Mouse (Mus musculus): ENCODE data around the gene Prnp. TPM values are rescaled to one million over a fixed set of nuclear protein-coding genes. Genes with fewer than 3 reads are reported as not detected.

Gene Prnp
- polyA plus RNA-seq, 1 experiment from 2014 or later: 16.6 TPM

GRCm38 (mm10) chr2:131910847-131911246 lies 1.1 kb downstream of the Prnp start:
- no peak for ATAC-seq (ENCODE audit: insufficient number of reproducible peaks, low FRiP score, low TSS enrichment, low read depth)
- no peak for DNase-seq (ENCODE audit: low spot score)
- Histone ChIP-seq H3K9me3 (ENCODE audit: control insufficient read depth, low read length) (no peaks in the 10 kb centered on the region), H3K4me1 (ENCODE audit: control insufficient read depth, insufficient read depth, low read length) (peaks cover 2% of the 10 kb centered on the region; the same call in 1 of the 2 replicates), H3K4me2 (ENCODE audit: low read depth, severe bottlenecking) (peak overlapping the region; percentile 8; the same call in 1 of the 2 replicates), H3K36me3 (ENCODE audit: control insufficient read depth, insufficient read depth, low read length) (no peaks in the 10 kb centered on the region), H3K27ac (replicated peaks; ENCODE audit: low read depth, low read length) (no peak overlapping the region), H3K4me3 (ENCODE audit: low read depth, low read length) (0 out of 2 replicates have a peak overlapping the region, but pooled peaks have one; percentile 52), H3K27me3 (ENCODE audit: control insufficient read depth, insufficient read depth, low read length) (no peaks in the 10 kb centered on the region), H3K9ac (ENCODE audit: low read length) (no peak overlapping the region)
- 39% methylated on average over 2 of the region's 2 CpGs for WGBS

DNA sequence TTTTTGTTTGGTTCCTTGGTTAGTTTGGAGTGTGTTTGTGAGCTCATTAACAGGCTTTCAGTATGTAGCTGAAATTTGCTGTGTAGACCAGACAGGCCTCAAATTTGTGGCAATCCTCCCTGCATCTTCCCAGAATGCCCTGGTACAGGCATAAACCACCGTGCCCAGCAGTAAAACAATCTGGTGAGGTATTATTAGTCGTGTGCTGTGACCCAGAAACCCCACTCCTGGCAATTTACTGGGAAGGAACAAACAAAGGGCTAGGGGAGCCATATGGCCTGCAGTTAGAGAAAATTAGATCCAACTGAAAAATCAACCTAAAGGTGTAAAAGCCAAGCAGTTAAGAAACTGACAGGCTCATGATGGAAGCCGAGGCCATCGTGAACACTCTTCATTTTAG lies 1.6 kb downstream of the Prnp start:
- H3K27ac ChIP-seq (replicated peaks; ENCODE audit: low read depth, low read length): no peak overlapping the region
- H3K36me3 ChIP-seq (ENCODE audit: control insufficient read depth, insufficient read depth, low read length): no peaks in the 10 kb centered on the region
- DNase-seq (ENCODE audit: low spot score): no peak
- H3K9me3 ChIP-seq (ENCODE audit: control insufficient read depth, low read length): no peaks in the 10 kb centered on the region
- no peak overlapping the region for H3K4me2 ChIP-seq (ENCODE audit: low read depth, severe bottlenecking)
- no peak overlapping the region for H3K4me3 ChIP-seq (ENCODE audit: low read depth, low read length)
- peaks cover 2% of the 10 kb centered on the region; the same call in 1 of the 2 replicates for H3K4me1 ChIP-seq (ENCODE audit: control insufficient read depth, insufficient read depth, low read length)
- H3K27me3 ChIP-seq (ENCODE audit: control insufficient read depth, insufficient read depth, low read length): no peaks in the 10 kb centered on the region
- no peak for ATAC-seq (ENCODE audit: insufficient number of reproducible peaks, low FRiP score, low TSS enrichment, low read depth)
- WGBS: 17% methylated on average over 4 of the region's 4 CpGs
- no peak overlapping the region for H3K9ac ChIP-seq (ENCODE audit: low read length)

DNA sequence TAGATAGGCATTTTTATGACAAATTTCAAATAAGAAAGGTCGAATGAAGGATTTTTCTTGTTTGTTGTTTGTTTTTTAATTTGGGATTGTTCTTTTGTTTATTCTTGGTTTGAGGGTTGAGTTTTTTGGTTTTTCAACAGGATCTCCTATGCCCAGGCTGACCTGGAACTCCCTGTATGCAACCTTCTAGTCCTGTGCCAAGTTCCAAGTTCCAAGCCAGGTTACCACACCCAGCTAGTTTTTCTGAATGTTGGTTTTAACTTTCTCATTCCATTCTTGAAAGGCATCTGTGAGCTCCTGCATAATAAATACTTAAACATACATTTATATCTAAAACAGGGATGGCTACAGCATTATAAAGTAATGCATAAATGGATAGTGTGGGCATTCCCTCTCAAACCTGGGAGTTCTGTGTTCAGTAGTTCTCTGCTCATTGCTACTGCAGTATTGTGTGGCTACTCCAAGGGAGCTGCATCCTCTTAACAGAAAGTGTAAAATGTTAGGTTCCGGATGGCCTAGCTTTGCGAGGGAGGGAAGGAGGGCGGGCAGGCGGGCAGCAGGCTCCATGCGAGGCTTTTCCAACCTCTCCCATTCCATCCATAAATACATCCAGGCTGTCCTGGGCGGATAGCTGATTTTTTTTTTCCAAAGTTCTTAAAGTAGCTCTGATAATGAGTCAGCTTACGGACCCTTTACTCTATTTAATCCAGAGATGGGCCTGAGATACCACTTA lies 3.0 kb downstream of the Prnp start:
- no peaks in the 10 kb centered on the region for H3K36me3 ChIP-seq (ENCODE audit: control insufficient read depth, insufficient read depth, low read length)
- H3K4me1 ChIP-seq (ENCODE audit: control insufficient read depth, insufficient read depth, low read length): peaks cover 2% of the 10 kb centered on the region; the same call in 1 of the 2 replicates
- DNase-seq (ENCODE audit: low spot score) (no peak), ATAC-seq (ENCODE audit: insufficient number of reproducible peaks, low FRiP score, low TSS enrichment, low read depth) (no peak)
- 74% methylated on average over 8 of the region's 8 CpGs for WGBS
- no peak overlapping the region for H3K27ac ChIP-seq (replicated peaks; ENCODE audit: low read depth, low read length)
- H3K9ac ChIP-seq (ENCODE audit: low read length): no peak overlapping the region
- no peak overlapping the region for H3K4me3 ChIP-seq (ENCODE audit: low read depth, low read length)
- H3K9me3 ChIP-seq (ENCODE audit: control insufficient read depth, low read length): no peaks in the 10 kb centered on the region
- no peak overlapping the region for H3K4me2 ChIP-seq (ENCODE audit: low read depth, severe bottlenecking)
- no peaks in the 10 kb centered on the region for H3K27me3 ChIP-seq (ENCODE audit: control insufficient read depth, insufficient read depth, low read length)

DNA sequence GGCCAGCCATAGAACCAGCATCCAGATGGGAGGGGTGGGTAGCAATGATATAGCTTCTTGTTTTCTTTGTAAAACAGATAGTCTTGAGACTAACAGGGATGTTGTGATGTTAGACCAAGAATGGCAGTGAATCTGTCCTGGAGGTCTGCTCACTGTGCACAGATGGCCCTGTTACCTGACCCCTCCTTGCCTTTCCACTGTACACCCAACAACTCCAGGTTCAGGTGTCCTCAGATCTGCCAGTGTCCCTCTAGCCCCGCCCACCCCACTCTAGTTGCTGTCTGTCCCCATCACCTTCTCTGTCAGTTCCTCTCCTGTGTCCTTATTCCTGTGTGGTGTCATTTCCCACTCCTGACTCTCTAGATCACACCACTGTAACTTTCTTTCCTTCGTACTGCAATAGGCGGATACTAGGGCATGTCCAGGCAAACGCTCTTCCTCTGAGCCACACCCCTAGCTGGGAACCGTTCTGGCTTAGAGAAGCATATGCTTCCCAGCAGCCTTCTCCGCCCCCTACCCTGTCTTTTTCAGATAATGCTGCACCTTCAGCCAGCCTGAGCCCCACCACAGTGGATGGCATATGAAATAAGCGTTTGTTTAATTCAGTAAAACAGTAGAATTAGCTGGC lies 22.7 kb downstream of the Prnp start:
- Histone ChIP-seq H3K36me3 (ENCODE audit: control insufficient read depth, insufficient read depth, low read length) (no peaks in the 10 kb centered on the region), H3K4me1 (ENCODE audit: control insufficient read depth, insufficient read depth, low read length) (no peaks in the 10 kb centered on the region), H3K9ac (ENCODE audit: low read length) (no peak overlapping the region), H3K27me3 (ENCODE audit: control insufficient read depth, insufficient read depth, low read length) (no peaks in the 10 kb centered on the region), H3K4me2 (ENCODE audit: low read depth, severe bottlenecking) (no peak overlapping the region), H3K4me3 (ENCODE audit: low read depth, low read length) (no peak overlapping the region), H3K27ac (replicated peaks; ENCODE audit: low read depth, low read length) (no peak overlapping the region), H3K9me3 (ENCODE audit: control insufficient read depth, low read length) (no peaks in the 10 kb centered on the region)
- 80% methylated on average over 7 of the region's 7 CpGs for WGBS
- no peak for ATAC-seq (ENCODE audit: insufficient number of reproducible peaks, low FRiP score, low TSS enrichment, low read depth)
- no peak for DNase-seq (ENCODE audit: low spot score)

- Histone ChIP-seq H3K4me3 (ENCODE audit: low read depth, low read length) (no peak overlapping the region), H3K9ac (ENCODE audit: low read length) (no peak overlapping the region; the same call in 1 of the 2 replicates), H3K4me1 (ENCODE audit: control insufficient read depth, insufficient read depth, low read length) (no peaks in the 10 kb centered on the region), H3K4me2 (ENCODE audit: low read depth, severe bottlenecking) (no peak overlapping the region), H3K27me3 (ENCODE audit: control insufficient read depth, insufficient read depth, low read length) (no peaks in the 10 kb centered on the region), H3K9me3 (ENCODE audit: control insufficient read depth, low read length) (no peaks in the 10 kb centered on the region), H3K36me3 (ENCODE audit: control insufficient read depth, insufficient read depth, low read length) (no peaks in the 10 kb centered on the region), H3K27ac (replicated peaks; ENCODE audit: low read depth, low read length) (no peak overlapping the region)
- 39% methylated on average over 6 of the region's 6 CpGs for WGBS
- ATAC-seq (ENCODE audit: insufficient number of reproducible peaks, low FRiP score, low TSS enrichment, low read depth) (no peak), DNase-seq (ENCODE audit: low spot score) (no peak)
These were observed 23.3 kb downstream of the Prnp start for GRCm38 (mm10) chr2:131933013-131933412.

DNA sequence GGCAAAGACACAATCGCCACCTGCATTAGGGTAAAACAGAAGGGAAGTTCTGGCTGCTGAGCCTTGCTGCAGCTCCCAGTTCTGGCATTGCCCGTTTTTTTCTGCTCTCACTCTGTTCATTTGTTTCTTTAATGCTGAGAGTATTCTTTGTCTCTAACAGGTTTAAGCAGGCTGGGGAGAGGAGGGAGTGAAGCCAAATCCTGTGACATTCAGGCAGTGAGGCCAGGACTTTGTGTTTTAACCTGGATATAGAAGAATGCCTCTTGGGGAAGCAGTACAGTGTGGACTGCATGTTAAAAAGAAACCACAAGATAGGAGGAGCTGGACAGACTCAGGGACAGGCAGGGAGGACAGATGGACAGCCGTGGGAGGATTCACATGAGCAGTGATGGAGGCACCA lies 23.9 kb downstream of the Prnp start:
- Histone ChIP-seq H3K4me3 (ENCODE audit: low read depth, low read length) (no peak overlapping the region), H3K4me1 (ENCODE audit: control insufficient read depth, insufficient read depth, low read length) (no peaks in the 10 kb centered on the region), H3K4me2 (ENCODE audit: low read depth, severe bottlenecking) (no peak overlapping the region), H3K9me3 (ENCODE audit: control insufficient read depth, low read length) (no peaks in the 10 kb centered on the region), H3K27ac (replicated peaks; ENCODE audit: low read depth, low read length) (no peak overlapping the region; the same call in 1 of the 2 replicates), H3K36me3 (ENCODE audit: control insufficient read depth, insufficient read depth, low read length) (no peaks in the 10 kb centered on the region), H3K27me3 (ENCODE audit: control insufficient read depth, insufficient read depth, low read length) (no peaks in the 10 kb centered on the region), H3K9ac (ENCODE audit: low read length) (peak overlapping the region; percentile 22; the same call in 1 of the 2 replicates)
- WGBS: 75% methylated on average over 3 of the region's 3 CpGs
- DNase-seq (ENCODE audit: low spot score) (no peak), ATAC-seq (ENCODE audit: insufficient number of reproducible peaks, low FRiP score, low TSS enrichment, low read depth) (no peak)

DNA sequence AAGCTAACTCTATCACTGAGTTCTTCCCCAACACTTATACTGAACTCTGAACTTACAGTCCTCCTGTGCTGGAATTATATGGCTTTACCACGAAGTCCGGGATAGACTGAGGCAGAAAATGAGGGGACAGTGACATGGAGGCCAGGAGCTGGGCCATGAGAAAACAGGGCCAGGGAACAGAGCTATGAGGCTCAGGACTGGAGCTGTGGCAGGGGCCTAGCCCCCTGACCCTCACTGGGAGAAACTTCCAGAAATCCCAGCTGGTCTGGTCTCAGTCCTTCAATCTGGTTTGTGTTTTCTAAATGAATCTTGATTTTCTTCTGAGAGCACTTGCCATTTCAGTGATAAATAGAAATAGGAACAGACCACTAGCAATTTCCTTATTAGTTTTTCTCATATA lies 24.5 kb downstream of the Prnp start:
- Histone ChIP-seq H3K4me1 (ENCODE audit: control insufficient read depth, insufficient read depth, low read length) (no peaks in the 10 kb centered on the region), H3K36me3 (ENCODE audit: control insufficient read depth, insufficient read depth, low read length) (no peaks in the 10 kb centered on the region), H3K27me3 (ENCODE audit: control insufficient read depth, insufficient read depth, low read length) (no peaks in the 10 kb centered on the region), H3K4me2 (ENCODE audit: low read depth, severe bottlenecking) (no peak overlapping the region), H3K4me3 (ENCODE audit: low read depth, low read length) (no peak overlapping the region), H3K9ac (ENCODE audit: low read length) (no peak overlapping the region), H3K9me3 (ENCODE audit: control insufficient read depth, low read length) (no peaks in the 10 kb centered on the region), H3K27ac (replicated peaks; ENCODE audit: low read depth, low read length) (no peak overlapping the region)
- no peak for ATAC-seq (ENCODE audit: insufficient number of reproducible peaks, low FRiP score, low TSS enrichment, low read depth)
- 84% methylated on average over 2 of the region's 2 CpGs for WGBS
- no peak for DNase-seq (ENCODE audit: low spot score)

- Histone ChIP-seq H3K4me1 (ENCODE audit: control insufficient read depth, insufficient read depth, low read length) (no peaks in the 10 kb centered on the region), H3K9ac (ENCODE audit: low read length) (no peak overlapping the region), H3K4me3 (ENCODE audit: low read depth, low read length) (no peak overlapping the region), H3K4me2 (ENCODE audit: low read depth, severe bottlenecking) (no peak overlapping the region), H3K36me3 (ENCODE audit: control insufficient read depth, insufficient read depth, low read length) (no peaks in the 10 kb centered on the region), H3K9me3 (ENCODE audit: control insufficient read depth, low read length) (no peaks in the 10 kb centered on the region), H3K27ac (replicated peaks; ENCODE audit: low read depth, low read length) (no peak overlapping the region), H3K27me3 (ENCODE audit: control insufficient read depth, insufficient read depth, low read length) (no peaks in the 10 kb centered on the region)
- WGBS: 84% methylated on average over 10 of the region's 10 CpGs
- DNase-seq (ENCODE audit: low spot score) (no peak), ATAC-seq (ENCODE audit: insufficient number of reproducible peaks, low FRiP score, low TSS enrichment, low read depth) (no peak)
These were observed 25.8 kb downstream of the Prnp start for GRCm38 (mm10) chr2:131935390-131936105.
